Mouse (Mus musculus) heart, embryonic 10.5 days (tissue): ENCODE data around the gene Rftn2. TPM values are rescaled to one million over a fixed set of nuclear protein-coding genes. Genes with fewer than 3 reads are reported as not detected.
A peak's percentile ranks its signal among the peaks of the same experiment; 100 is the strongest.

Source experiments
- DNase-seq: peaks from one replicate; pipeline ENCODE4 v3.0.0-alpha.2; 2017; ENCODE audit warnings: low spot score
- H3K27ac ChIP-seq: fragments of 300-500 bp; sonication (generic); 2 replicates; pipeline ENCODE4 v1.5.1; 2016; ENCODE audit warnings: mild to moderate bottlenecking
- H3K27me3 ChIP-seq: fragments of 300-500 bp; sonication (generic); 2 replicates; pipeline ENCODE4 v1.6.1; 2016; ENCODE audit warnings: mild to moderate bottlenecking; ENCODE audit not compliant: poor library complexity, insufficient read depth, severe bottlenecking
- H3K36me3 ChIP-seq: fragments of 300-500 bp; sonication (generic); 2 replicates; pipeline ENCODE4 v1.6.1; 2016; ENCODE audit warnings: mild to moderate bottlenecking, moderate library complexity
- H3K4me1 ChIP-seq: fragments of 300-500 bp; sonication (generic); 2 replicates; pipeline ENCODE4 v1.6.1; 2016; ENCODE audit warnings: mild to moderate bottlenecking
- H3K4me3 ChIP-seq: fragments of 300-500 bp; sonication (generic); 2 replicates; pipeline ENCODE4 v1.5.1; 2016; ENCODE audit warnings: mild to moderate bottlenecking, moderate library complexity
- H3K9me3 ChIP-seq: fragments of 300-500 bp; sonication (generic); 2 replicates; pipeline ENCODE4 v1.6.1; 2016; ENCODE audit warnings: mild to moderate bottlenecking, moderate library complexity
- WGBS: fragments of 180-500 bp; shearing (Covaris S2); methylation state at CpG from one replicate; pipeline ENCODE4 v1.1.7; 2016; 5-methylcytosine and 5-hydroxymethylcytosine counted together
- polyA plus RNA-seq: library from polyadenylated mRNA; unstranded; fragments of >200 nt; fragmentation: Nextera tagmentation; extraction: Ambion mirVana; gene quantifications from 2 replicates; pipeline ENCODE4 v1.2.1, GENCODE M21; 2016

Gene Rftn2
- polyA plus RNA-seq, 1 experiment from 2014 or later = 3.4 TPM

DNA sequence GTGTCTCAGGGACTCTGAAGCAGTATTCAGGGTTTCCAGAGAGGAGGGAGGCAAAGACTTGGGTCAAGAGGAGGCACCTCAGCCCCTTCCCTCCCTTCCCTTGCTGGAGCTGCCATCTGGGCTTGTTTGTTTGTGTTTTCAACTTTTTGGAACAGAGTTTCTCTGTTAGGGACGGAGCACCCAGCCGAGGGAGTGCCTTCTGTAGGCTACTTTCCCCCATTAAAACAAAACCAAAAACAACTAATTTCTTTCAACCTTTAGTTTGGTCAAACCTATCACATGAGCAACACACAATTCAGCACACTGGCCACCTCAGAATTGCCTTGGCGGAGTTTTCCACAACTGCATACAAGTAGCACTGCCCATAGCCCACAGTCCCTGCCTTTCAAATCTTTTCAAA, 1.2 kb downstream of the Rftn2 start:
- WGBS = 35% methylated on average over 3 of the region's 3 CpGs
- Histone ChIP-seq H3K4me1 (peaks cover 5% of the 10 kb centered on the region; the same call in 1 of the 2 replicates), H3K4me3 (peak overlapping the region; percentile 64), H3K9me3 (no peaks in the 10 kb centered on the region), H3K27me3 (no peaks in the 10 kb centered on the region), H3K36me3 (no peaks in the 10 kb centered on the region), H3K27ac (no peak overlapping the region)
- no peak for DNase-seq

DNA sequence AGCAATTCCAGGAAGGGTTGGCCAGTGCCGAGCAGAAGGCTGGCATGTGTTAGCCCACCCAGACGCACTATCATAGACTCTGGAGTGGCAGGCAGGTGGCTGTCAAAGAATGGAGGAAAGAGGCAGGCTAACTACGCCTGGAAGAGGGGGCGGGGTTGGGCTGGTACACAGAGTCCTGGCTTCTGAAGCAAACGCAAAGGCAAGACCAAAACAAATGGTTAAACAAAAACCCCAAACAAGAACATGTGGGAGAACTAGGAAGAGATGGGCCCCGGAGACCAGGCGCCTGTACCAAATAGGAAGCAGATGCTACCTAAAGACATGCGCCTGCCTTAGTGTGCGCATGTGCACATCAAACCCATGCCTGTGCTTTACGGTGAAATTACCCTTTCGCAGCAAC, 2.5 kb downstream of the Rftn2 start:
- Histone ChIP-seq H3K27me3 (no peaks in the 10 kb centered on the region), H3K4me1 (peaks cover 5% of the 10 kb centered on the region; the same call in 1 of the 2 replicates), H3K36me3 (no peaks in the 10 kb centered on the region), H3K4me3 (no peak overlapping the region), H3K27ac (no peak overlapping the region), H3K9me3 (no peaks in the 10 kb centered on the region)
- peak; percentile 38 for DNase-seq
- 72% methylated on average over 11 of the region's 11 CpGs for WGBS

DNA sequence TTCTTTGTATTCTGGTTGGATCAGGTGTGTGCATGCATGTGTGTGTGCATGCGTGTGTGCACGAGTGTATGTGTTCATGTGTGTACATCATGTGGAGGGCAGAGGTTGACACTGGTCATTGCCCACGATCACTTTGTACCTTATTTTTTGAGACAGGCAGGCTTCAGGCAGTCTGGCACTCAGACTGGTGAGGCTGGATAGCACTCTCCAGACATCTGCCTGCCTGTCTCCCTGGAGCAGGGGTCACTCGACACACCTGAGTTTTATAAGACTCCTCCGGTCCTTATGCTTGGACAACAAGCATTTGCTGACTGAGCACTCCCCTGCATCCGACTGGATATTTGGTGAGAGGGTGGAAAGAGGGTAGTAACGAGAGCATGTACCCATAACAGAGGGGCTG, 3.6 kb downstream of the Rftn2 start:
- no peaks in the 10 kb centered on the region for H3K36me3 ChIP-seq
- H3K27ac ChIP-seq = no peak overlapping the region
- H3K27me3 ChIP-seq = no peaks in the 10 kb centered on the region
- 85% methylated on average over 7 of the region's 7 CpGs for WGBS
- no peaks in the 10 kb centered on the region for H3K9me3 ChIP-seq
- H3K4me3 ChIP-seq = no peak overlapping the region
- DNase-seq = peak; percentile 65
- H3K4me1 ChIP-seq = peaks cover 5% of the 10 kb centered on the region; the same call in 1 of the 2 replicates

- no peak overlapping the region for H3K4me3 ChIP-seq
- peaks cover 5% of the 10 kb centered on the region; the same call in 1 of the 2 replicates for H3K4me1 ChIP-seq
- no peak overlapping the region for H3K27ac ChIP-seq
- no peaks in the 10 kb centered on the region for H3K9me3 ChIP-seq
- WGBS = 73% methylated on average over 4 of the region's 4 CpGs
- no peaks in the 10 kb centered on the region for H3K36me3 ChIP-seq
- peak; percentile 58 for DNase-seq
- H3K27me3 ChIP-seq = no peaks in the 10 kb centered on the region
Observed at GRCm38 (mm10) chr1:55221352-55221751, 5.2 kb downstream of the Rftn2 start.

DNA sequence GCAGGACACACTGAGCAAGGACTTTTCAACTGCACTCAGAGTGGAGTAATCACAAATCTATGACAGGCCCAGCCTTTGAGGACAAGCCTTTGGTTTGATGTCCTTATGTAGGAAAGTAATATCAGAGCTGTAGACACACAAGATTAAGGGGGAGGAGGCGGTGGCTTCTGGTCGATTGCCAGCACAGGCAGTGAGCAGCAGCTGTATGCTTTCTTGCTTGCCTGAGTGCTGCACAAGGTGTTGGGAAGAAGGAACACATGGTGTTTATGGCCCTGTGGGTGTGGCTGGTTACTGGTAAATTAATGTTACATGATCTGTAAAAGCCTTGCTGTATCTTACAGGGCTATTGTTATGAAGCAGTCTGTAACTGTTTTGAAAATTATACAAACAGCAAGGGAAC, 9.4 kb downstream of the Rftn2 start:
- Histone ChIP-seq H3K4me1 (peaks cover 5% of the 10 kb centered on the region; the same call in 1 of the 2 replicates), H3K36me3 (no peaks in the 10 kb centered on the region), H3K9me3 (no peaks in the 10 kb centered on the region), H3K27me3 (no peaks in the 10 kb centered on the region), H3K27ac (no peak overlapping the region), H3K4me3 (no peak overlapping the region)
- 67% methylated on average over 2 of the region's 2 CpGs for WGBS
- no peak for DNase-seq

GRCm38 (mm10) chr1:55215185-55215813, 11.3 kb downstream of the Rftn2 start:
- Histone ChIP-seq H3K4me3 (no peak overlapping the region), H3K36me3 (no peaks in the 10 kb centered on the region), H3K4me1 (peaks cover 8% of the 10 kb centered on the region; the same call in 1 of the 2 replicates), H3K9me3 (no peaks in the 10 kb centered on the region), H3K27ac (no peak overlapping the region), H3K27me3 (no peaks in the 10 kb centered on the region)
- DNase-seq = no peak
- WGBS = 68% methylated on average over 11 of the region's 11 CpGs

GRCm38 (mm10) chr1:55213936-55214335, 12.6 kb downstream of the Rftn2 start:
- Histone ChIP-seq H3K36me3 (no peaks in the 10 kb centered on the region), H3K27me3 (no peaks in the 10 kb centered on the region), H3K4me1 (peaks cover 14% of the 10 kb centered on the region; the same call in 1 of the 2 replicates), H3K4me3 (no peak overlapping the region), H3K27ac (no peak overlapping the region), H3K9me3 (no peaks in the 10 kb centered on the region)
- no peak for DNase-seq
- WGBS = 83% methylated on average over 6 of the region's 6 CpGs

DNA sequence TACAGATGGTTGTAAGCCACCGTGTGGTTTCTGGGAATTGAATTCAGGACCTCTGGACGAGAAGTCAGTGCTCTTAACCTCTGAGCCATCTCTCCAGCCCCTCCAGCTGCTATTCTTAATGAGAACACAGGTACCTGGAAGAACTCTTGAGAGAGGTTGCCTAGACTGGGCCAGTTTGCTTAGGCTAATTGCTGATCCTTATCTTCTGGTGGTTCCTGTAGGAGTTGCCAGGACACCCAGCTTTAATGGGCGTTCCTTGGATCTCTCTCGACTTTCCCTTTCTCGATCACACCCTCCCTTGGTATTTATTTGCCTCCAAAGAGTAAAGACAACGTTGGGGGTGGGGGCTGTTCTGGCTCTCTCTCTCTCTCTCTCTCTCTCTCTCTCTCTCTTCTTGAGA, 13.1 kb downstream of the Rftn2 start:
- Histone ChIP-seq H3K9me3 (no peaks in the 10 kb centered on the region), H3K36me3 (no peaks in the 10 kb centered on the region)
- WGBS = 43% methylated on average over 6 of the region's 6 CpGs

GRCm38 (mm10) chr1:55212771-55213170, 13.8 kb downstream of the Rftn2 start:
- Histone ChIP-seq H3K36me3 (no peaks in the 10 kb centered on the region), H3K27me3 (no peaks in the 10 kb centered on the region), H3K4me1 (peaks cover 21% of the 10 kb centered on the region; the same call in 1 of the 2 replicates), H3K9me3 (no peaks in the 10 kb centered on the region), H3K4me3 (no peak overlapping the region), H3K27ac (no peak overlapping the region)
- DNase-seq = no peak
- WGBS = 78% methylated on average over 4 of the region's 4 CpGs

More for the DNA sequence above, 13.1 kb downstream of the Rftn2 start:
- Histone ChIP-seq H3K4me1 (peaks cover 18% of the 10 kb centered on the region; the same call in 1 of the 2 replicates), H3K27ac (no peak overlapping the region), H3K4me3 (no peak overlapping the region), H3K27me3 (no peaks in the 10 kb centered on the region)
- no peak for DNase-seq

DNA sequence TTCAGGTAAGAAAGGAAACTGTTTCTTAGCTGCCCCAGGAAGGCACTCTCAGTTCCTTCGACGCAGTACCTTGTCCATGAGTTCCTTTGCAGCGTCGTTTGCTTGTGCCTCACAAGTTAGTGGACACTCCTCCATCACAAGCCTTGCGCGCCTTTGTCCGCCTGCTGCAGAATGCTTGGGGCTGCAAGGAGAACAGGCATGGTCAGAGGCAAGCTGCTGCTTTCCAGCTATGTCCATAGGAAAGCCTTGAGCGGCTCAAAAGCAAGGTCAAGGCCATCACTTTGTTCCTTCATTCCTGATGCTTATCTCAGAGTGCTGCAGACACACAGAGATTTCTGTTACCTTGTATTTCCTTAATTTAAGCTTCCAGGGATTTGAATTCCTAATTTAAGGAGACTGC, 15.5 kb downstream of the Rftn2 start:
- Histone ChIP-seq H3K27me3 (no peaks in the 10 kb centered on the region), H3K4me1 (peaks cover 21% of the 10 kb centered on the region; the same call in 1 of the 2 replicates), H3K4me3 (no peak overlapping the region), H3K9me3 (no peaks in the 10 kb centered on the region), H3K27ac (no peak overlapping the region), H3K36me3 (no peaks in the 10 kb centered on the region)
- 77% methylated on average over 8 of the region's 8 CpGs for WGBS
- no peak for DNase-seq

DNA sequence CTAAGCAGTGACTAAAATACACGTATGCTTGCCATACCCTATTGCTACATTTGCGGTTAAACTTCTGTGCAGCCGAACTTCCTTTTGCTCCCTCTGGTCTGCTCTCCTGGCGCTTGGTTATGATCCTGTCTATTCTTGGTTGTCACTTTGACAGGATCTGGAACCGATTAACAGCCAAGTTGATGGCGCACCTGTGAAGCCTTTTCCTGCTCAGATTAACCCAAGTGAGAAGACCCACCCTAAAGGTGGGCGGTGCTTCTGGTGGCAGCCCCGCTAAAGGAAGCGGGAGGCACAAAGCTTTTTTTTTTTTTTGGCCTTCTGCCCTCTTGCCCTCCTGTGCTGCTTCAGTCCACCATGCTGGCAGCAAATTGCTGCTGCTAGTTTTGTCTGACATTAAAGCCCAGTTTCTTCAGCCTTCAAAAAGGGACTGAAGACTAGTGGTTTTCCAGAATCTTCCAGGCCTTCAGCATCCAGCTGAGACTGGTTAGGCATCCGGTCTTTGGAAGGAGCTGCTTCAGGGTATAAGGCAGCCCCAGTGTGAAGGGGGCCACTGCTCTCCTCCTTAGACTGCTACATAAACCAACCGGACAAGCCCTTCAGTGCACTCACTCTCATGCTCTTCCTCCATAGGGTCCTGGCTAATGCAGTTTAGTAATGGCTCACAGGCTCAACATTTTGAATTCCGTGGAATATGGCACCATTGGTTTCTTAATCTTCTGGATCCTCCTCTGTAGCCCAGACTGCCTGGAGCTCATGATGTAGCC, 16.2 kb downstream of the Rftn2 start:
- Histone ChIP-seq H3K27me3 (no peaks in the 10 kb centered on the region), H3K4me3 (no peak overlapping the region), H3K4me1 (peaks cover 21% of the 10 kb centered on the region; the same call in 1 of the 2 replicates), H3K9me3 (no peaks in the 10 kb centered on the region), H3K36me3 (no peaks in the 10 kb centered on the region), H3K27ac (no peak overlapping the region)
- no peak for DNase-seq
- 52% methylated on average over 12 of the region's 12 CpGs for WGBS

DNA sequence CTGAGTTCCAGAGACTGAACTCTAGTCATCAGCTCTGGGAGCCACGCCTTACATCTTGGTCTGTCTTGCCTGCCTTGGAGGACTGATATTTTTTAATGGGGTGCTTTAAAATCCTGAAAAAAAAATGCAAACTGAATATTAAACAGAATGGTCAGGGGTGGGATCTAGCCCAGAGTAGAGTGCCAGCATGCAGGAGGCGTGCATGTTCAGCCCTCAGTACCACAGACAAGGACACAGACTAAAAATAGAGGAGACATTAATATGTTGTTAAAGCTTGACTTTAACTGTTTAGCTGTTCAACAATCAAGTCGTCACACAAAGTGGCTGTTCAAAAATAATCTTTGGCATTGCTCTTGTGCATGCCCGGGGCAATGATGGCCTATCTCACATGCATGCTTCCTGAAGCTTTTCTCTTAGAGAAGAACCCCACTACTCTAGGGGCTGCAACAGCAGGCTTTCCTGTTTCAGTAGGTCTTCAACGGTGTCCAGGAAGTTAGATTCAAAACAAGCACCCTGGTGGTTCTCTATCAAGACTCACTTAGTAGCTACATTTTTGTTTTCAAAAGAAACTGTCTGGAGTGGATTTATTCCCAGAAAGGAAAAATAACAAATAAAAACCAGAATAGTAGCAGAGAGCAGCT, 18.0 kb downstream of the Rftn2 start:
- H3K4me3 ChIP-seq = no peak overlapping the region
- H3K36me3 ChIP-seq = no peaks in the 10 kb centered on the region
- H3K4me1 ChIP-seq = peaks cover 21% of the 10 kb centered on the region; the same call in 1 of the 2 replicates
- 52% methylated on average over 5 of the region's 5 CpGs for WGBS
- DNase-seq = no peak
- H3K27me3 ChIP-seq = no peaks in the 10 kb centered on the region
- no peak overlapping the region for H3K27ac ChIP-seq
- H3K9me3 ChIP-seq = no peaks in the 10 kb centered on the region

GRCm38 (mm10) chr1:55207561-55207960, 19.0 kb downstream of the Rftn2 start:
- H3K4me1 ChIP-seq = peaks cover 21% of the 10 kb centered on the region; the same call in 1 of the 2 replicates
- H3K27ac ChIP-seq = no peak overlapping the region
- no peak for DNase-seq
- no peaks in the 10 kb centered on the region for H3K9me3 ChIP-seq
- WGBS = 88% methylated on average over 6 of the region's 6 CpGs
- no peak overlapping the region for H3K4me3 ChIP-seq
- no peaks in the 10 kb centered on the region for H3K27me3 ChIP-seq
- H3K36me3 ChIP-seq = no peaks in the 10 kb centered on the region
